Mouse (Mus musculus): ENCODE results near the gene Tmem213.

Gene Tmem213

DNA sequence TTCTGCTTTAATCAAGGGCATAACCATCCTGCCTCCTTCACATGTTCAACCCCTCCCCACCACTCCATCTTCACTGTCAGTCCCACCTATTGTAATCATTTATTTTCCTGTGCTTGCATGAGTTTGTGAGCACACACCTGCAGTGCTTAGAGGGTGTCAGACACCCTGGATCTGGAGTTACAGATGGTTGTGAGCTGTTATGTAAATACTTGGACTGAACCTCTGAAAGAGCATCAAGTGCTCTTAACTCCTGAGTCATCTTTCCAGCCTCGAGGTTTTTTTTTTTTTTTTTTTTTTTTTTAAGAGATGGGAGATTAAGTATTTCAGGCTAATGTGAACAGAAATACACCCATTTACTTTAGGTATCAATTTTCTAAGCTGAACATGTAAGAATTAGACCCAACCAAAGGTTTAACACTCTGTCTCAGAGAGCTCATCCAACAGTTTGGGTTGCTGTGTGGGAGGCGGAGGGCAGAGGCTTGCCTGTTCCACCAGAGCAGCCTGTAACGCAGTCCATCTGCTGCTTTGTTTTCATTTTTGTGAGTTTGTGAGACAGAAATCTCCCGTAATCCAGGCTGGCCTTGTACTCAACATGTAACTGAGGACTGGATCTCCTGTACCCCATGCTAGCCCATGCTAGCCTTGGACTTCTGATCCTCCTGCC is 7.2 kb downstream of the Tmem213 start:
- CTCF ChIA-PET = no interaction called here

DNA sequence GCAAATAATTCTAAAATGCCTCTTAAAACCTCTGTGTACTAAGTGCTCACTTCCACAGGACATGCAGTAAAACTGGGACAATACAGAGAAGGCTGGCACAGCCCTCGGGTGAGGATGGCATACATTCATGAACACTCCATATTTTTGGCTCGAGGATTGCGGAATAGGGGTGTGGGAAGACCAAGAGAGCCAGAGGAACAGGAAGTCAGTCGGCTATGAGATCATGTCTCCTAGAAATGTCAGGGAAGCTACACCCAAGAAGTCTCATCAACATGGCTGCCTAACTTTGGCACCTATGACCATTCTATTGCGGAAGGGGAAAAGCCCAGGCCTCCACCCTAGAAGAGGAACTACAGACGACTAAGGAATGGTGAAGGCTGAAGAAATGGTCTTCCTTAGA is 9.3 kb downstream of the Tmem213 start:
- CTCF ChIA-PET = no interaction called here

DNA sequence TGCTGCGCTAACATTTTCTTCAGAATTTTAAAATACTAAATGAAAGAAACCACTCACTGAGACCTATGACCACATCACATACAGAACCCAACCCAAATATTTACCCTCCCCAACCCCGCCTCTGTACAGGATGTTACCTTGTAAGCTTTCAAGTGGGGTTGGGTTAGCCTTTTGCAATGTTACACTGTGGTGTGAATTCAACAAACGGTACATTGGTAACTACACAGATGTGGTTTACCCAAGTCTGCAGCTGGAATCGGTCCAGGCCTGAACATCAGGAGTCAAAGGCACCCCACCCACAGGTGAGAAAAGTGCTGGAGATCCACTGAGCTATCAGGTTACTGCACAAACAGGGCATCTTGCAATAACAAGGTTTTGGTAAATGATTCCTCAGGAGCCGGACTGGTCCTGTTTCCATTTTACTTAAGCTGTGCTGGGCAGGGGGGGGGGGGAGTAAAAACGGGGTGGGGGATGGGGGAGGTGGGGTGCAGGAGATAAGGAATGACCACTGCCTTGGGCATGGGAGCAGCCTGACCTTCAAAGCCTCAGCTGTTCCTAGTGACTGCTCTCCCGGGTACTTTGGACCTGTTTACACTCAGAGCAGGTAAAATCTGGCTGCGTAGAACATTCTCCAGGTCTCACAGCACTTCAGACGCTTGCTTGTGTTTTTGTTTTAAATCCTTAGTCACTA is 11.8 kb downstream of the Tmem213 start:
- CTCF ChIA-PET = interaction anchor here (0.6 kb wide), 1 partner anchor 97 kb away, joined by 6 read pairs; no protein-coding TSS in a partner anchor

DNA sequence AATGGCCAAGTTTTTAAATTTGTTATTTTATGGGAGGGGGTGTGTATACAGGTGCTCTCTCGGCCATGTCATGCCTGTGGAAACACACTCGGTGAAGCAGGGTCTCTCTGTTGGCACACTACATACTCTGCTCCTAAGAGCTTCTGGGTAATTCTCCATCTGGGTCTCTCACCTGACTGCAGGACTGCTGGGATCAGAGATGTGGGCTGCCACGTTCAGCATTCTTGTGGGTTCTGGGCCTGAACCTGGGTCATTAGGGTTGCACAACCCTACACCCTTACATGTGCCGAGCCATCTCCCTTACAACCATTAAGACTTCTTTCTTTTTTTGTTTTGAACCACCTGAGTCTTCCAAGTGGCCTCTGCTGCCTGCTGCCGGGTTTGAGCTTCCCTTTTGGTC is 12.8 kb downstream of the Tmem213 start:
- CTCF ChIA-PET = no interaction called here

DNA sequence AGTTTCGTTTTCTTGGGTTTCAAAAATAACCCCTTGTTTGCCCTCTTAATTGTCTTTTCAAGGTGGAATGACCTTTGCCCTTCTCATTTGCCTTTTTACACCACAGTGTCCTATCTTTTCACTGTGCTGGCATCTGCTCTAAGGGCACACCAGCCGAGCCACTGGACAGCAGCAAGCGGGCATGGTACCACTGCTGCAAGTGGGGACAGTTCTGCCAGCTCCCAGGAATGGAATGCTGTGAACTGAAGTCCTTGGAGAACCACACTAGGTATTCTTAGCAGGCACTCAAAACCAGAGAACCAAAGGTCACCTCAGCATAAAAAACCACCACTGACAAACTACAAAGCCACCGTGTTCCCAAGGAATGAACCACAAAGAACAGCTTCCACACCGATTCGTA is 13.7 kb downstream of the Tmem213 start:
- CTCF ChIA-PET = no interaction called here

DNA sequence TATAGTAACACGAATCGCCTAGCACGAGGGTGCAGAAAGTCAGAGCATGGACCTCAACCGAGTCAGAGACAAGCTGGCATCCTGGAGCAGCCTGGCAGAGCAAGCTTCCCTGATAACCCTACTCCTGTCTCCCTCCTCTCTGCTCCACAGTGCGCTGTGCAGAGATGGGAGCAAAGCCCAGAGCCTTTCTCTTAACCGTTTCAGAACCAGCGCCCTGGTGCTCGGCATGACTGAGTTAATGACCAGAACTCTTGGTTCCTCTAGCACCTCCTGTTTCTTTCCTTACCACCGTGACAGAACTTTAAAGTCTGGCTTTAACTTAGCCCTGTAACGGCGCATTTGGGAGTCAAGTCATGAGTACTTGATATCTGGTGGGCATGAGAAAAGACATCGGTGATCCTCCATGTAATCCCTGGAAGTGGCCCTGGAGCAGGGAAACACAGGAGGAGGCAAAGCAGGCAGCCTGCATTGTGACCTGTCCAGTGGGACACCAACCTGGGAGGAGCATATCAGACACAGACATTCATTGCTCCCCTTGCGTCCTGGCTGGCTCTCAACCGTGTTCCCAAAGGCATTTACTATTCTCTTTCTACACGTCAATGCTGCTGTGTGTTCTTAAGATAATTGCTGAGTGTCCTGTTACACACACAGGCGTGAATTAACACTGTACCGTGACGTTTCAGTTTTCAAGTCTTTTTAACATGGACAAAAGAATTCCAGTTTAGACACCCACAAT is 14.6 kb downstream of the Tmem213 start:
- CTCF ChIA-PET = no interaction called here

DNA sequence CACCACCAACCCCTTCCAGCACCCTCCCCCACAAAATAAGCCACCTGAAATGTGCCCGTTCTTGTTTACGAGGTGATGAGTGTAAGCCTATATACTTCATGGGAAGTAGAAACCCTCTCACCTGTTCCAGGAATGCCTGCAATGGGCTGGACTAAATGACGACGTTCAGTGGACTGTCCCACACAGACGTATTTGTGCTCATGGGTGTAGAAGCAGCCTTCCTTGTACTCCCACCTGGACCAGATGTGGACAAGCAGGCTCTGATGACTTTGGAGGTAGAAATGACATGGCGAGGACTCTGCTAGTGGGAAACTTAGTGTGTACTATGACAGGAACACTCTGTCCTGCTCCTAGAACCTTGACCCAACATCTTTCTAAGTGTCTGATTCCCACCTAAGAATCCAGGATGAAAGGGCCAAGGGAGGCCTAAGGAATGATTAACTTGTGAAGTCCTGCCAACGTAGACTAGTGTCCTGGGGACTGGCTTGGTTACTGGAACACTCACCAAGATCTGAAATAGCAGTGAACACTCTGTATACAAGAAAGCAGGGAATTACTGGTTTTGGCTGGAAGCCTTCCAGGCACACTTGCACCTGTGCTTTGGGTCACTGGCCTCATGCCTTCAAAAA is 15.3 kb downstream of the Tmem213 start, which contains the start of gene Atp6v0a4:
Gene Atp6v0a4 (minus strand): TSS at position 380 of the 629 bp plus-strand sequence.
- CTCF ChIA-PET = no interaction called here

DNA sequence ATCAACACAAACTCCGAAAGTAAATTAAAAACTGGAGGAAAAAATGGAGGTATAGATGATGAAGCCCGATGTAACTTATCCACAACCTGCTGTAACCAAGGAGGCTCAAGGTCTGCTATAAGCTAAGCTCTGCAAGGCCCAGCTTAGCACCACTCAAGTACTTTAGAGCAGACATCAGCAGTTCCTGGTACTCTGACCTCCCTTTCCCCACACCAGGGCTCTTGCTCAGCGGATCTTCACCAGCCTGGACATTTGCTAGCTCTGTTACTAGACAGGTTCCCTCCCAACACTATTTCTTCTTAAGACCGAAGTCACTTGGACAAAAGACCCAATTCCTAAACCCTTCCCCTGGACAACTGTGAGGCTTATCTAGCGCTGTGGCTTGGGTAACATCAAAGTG is 15.8 kb downstream of the Tmem213 start:
- CTCF ChIA-PET = no interaction called here

DNA sequence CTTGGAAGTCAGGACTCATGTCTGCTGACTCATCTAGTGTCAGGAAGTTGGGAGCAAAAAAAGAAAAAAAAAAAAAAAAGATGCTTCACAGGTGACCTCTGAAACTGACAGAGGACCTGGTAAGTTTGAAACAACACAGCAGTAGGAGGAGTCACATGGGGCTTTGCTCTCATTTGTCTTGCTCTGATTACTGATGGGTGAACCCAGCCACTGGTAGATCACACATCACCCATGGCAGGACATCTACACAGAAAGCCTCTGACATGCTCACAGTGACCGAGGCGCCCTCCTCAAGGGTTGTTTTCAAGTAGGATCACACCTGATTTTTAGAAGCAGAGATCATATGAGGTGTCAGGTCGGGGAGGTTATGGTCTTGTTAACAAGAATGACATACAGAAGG is 16.4 kb downstream of the Tmem213 start:
- CTCF ChIA-PET = no interaction called here

DNA sequence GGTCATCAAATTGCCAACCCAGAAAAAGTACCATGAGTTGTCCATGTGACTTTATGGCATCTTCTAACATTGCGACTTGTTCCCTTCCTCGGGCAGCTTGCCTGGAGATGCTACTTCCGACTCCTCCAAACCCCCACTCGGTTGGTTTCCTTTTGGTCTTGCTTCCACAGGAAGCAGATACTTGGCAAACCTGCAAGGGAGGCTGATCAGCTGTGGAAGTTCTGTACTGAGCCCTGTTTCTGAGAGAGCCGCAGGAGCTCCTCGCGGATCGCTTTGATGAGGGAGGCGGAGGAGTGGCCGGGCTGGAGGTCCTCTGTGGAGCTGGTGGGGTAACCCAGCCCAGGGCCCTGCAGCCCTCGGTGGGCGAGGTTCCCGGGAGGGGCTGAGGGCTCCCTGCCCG is 19.1 kb downstream of the Tmem213 start:
- CTCF ChIA-PET = no interaction called here

DNA sequence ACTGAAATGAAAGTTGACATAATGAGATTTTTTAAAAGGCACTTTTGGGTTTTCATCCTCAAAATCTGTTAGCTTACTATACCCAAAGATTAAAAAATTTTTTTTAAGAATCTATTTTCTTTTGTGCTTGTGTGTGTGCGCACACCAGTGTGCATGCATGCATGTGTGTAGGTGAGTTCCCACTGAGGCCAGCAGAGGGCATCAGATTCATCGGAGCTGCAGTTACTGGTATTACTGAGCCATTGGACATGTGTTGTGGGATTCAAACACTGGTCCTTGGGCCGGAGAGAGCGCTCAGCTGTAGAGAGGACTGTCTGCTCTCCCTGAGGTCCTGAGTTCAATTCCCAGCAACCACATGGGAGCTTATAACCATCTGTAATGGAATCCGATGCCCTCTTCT is 20.8 kb downstream of the Tmem213 start:
- CTCF ChIA-PET = no interaction called here

DNA sequence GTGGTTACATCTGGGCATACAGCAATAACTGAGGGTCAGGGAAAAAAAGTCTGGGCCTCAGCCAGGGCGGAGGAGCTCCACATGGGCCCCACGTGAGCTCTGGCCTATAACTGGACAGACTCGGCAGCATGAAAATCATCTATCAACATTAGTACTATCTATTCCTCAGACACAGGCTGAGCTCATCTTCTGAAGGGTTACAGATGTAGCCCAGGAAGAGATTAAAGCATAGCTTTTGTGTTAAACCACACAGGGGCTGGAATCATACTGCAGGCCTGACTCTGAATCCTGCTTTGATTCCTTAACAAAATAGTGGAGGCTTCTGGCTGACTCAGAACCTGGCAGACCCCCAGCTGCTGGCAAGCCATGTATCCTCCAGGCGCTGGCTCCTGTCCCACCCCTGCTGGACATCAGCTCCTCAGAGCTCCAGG is 22.8 kb downstream of the Tmem213 start:
- CTCF ChIA-PET = no interaction called here

DNA sequence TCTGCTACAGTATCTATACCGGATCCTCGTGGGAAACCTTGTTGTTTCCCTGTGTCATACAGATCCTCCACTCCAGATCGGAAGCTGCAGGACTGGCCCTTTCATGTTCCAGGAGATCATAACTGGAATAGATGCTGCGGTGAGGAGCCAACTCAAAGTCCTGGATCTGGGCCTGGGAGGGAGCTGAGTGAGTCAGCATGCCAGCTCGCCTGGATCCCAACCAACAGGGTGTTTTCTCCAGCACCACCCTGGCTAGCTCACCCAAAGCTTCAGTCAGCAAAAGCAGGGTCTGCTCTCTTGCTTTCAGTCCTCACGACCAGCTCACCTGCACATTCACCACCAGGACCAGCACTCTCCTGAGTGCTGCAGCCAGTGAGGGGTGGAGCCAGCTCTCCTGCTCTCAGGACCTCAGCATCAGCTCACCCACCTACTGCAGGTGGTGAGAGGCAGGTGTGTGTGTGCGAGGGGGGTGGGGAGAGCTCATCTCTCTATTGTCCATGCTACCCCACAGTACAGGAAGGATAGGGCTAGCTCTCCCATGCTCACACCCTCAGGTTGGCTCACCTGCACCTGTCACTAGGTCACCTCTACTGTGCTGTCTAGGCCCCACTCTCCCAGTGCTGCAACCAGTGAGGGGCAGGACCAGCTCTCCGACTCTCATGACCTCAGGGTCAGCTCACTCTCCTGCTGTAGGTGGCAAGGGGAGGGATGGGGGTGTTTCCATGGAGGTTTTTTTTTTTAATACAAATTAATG is 25.9 kb downstream of the Tmem213 start:
- CTCF ChIA-PET = no interaction called here

DNA sequence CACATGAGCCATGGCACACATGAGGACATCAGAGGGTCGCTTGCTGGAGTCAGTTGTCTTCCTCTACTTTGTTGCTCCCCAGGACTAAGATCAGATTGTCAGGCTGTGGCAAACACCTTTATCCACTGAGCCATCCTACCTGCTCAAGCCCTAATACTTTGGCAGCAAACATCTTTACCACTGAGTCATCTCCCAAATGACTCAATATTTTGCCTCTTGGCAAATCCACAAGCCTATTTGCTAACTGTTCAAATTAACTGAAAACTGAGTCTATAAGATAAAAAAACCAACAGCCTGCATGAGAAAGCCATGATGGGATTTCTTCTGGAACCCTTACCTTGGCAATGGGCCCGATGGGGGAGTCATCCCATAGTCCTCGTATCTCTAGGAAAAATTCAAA is 30.0 kb downstream of the Tmem213 start:
- CTCF ChIA-PET = no interaction called here

DNA sequence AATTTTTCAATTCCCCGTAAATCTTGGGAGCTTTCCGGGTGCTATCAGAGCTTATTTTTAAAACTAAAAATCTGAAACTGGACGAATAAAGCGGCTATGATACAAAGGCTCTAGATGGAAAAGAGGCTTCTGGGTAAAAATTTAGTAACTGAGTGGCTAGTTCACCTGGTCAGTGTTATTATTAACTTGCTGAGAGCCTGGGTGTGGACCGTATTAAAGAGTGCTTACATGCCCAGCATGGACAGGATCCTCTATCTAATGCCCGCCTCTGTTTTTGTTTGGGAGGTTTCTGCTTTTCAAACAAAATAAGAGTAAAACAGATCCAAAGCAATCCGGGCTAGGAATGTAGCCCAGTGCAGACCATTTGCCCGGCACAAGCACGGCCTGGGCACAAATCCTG is 31.3 kb downstream of the Tmem213 start:
- CTCF ChIA-PET = no interaction called here

DNA sequence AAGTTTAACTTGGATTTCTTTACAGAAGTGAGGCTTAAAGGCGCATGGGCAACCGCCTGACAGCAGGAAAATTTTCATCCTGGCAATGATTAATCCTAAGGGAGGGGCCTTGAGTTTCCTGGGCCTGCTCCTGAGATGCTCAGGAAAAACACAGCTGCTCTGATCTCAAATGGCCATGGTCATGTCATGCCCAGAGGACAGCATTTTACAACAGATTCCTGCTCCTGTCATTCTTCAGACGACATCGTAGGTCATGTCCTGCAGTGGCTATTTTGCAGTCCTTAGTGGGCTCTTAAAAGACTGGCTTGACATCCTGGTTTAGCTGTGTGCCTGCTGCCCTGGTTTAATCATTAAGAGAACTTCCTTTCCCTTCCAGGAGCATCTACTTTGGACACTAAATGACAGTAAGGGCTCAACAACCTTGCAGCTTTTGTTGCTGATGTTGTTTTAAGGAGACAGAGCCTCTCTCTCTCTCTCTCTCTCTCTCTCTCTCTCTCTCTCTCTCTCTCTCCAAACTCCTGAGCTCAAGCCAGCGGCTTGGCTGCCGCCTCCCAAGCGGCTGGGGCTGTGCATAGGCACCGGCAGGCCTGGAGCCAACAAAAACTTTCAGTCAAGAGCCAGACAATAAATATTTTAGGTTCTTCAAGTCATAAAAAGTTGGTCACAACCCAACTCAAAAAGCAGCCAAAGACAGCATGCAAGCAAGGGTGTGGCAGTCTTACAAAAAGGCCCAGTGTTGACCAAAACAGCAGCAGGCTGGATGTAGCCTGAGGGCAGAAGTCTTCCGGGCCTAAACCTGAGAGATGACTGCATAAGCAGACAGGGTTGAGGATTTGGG is 35.3 kb downstream of the Tmem213 start:
- CTCF ChIA-PET = no interaction called here

DNA sequence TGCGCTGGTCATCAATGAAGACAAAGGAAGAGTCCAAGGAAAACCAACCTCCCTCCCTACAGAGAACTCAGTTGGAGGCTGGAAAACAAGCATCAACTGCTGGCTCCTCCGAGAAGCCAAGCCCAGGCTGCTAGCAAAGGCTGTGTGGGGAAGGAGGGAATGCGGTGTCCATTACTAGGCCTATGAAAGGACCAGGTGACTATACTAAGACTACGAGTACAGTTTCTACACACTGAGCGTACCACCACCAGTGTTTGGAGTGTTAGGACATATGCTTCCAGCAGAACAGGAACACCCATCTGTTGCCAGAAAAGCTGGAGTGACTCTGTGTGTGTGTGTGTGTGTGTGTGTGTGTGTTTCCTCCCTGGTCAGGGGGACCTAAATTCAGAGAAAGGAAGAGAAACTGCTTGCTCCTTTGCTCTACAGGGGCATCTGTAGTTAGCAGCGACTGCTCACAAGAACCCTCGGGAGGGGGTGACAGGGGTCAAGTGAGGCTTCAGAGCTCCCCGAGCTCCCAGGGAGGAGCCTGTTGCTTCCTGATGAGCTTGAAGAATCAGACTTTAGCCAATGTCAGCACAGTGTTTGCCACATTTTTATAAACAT is 36.5 kb downstream of the Tmem213 start:
- CTCF ChIA-PET = no interaction called here

DNA sequence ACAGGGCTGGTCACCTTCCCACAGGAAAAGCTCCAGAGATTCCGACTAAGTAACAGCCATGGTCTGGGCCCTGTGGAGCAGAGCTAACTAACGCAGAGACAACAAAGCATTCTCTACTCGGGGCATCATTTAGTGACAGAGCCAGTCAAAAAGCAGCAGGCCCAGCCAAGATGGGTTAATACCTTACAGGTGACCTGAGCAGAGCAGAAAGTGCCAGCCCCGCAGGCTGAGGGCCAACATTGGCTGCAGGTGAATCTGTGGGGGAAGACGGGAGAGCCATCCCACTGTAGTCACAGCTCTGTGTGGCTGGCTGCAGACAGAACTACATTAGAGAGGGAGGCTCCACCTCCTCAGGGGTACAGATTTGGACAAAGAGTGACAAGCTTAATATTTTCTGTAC is 38.2 kb downstream of the Tmem213 start:
- CTCF ChIA-PET = no interaction called here

DNA sequence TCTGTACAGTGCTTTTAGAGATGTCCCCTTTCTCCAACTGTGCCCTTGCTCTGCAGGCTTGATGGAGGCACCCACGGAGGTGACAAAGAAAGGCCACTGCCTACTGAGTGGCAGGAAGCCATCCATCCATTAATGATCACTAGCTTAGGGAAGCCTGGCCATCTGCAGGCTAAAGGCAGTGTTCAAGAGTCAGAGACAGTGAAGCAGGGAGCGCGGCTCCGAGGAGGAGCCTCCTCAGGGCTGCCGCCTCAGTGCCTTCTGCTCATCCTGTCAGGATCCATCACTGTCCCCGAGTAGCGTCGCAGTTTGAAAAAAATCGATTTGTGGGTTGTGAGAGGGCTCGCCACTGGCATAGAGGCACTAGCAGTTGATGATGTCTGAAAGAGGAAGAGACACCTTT is 39.6 kb downstream of the Tmem213 start:
- CTCF ChIA-PET = no interaction called here

DNA sequence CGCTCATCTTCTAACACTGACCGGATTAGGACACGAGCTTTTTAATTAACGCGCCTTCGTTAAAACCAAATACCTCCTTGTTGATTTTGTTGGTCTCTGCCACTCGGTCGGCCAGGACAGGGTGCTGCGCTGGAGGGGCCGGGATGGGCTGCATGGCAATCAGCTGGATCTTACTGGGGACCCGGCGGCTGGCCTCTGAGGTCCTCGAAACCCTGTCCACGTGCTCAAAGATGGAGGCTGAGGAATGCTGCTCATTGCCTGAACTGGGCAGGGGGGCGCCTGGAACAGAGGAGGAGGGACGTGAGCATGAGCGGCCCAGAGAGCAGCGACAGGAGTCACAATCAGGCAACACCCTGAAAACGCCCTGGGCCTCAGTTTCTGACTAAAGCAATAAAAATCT is 40.4 kb downstream of the Tmem213 start:
- CTCF ChIA-PET = interaction anchor here (1.3 kb wide), 1 partner anchor 82 kb away, joined by 23 read pairs; no protein-coding TSS in a partner anchor

DNA sequence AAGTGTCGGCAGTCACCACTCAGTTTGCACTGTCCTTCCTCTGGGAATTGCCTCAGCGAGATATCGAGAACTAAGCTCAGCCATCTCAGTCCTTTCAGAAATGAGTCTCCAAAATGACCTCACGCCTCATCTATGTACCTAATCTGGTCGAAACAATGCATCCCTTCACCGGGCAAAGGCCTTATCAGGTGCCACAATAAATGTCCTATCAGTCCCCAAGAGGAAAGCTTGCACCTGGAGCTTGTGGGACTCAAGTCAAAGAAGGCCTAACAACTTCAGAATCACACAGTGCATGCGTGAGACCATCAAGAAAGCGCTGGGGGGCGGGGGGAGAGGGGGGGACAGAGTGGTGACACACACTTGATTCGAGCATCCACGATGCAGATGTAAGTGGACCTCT is 43.2 kb downstream of the Tmem213 start:
- CTCF ChIA-PET = no interaction called here

Data from spleen, embryonic (tissue).